Mouse (Mus musculus) brain, embryonic 14.5 days (tissue): Measurements from ENCODE around the gene Pex26.

Source experiments
- CTCF ChIP-seq: fragments of 200-500 bp; IDR thresholded peaks from 2 replicates; pipeline ENCODE4 v1.5.1; 2012; ENCODE audit warnings: inconsistent platforms, mild to moderate bottlenecking, moderate library complexity, borderline replicate concordance; ENCODE audit not compliant: insufficient read depth, insufficient read length; ENCODE audit errors: extremely low read depth
- POLR2A ChIP-seq: fragments of 200-500 bp; IDR thresholded peaks from 2 replicates; pipeline ENCODE4 v1.6.1; 2012; ENCODE audit warnings: mild to moderate bottlenecking, inconsistent platforms, borderline replicate concordance; ENCODE audit not compliant: poor library complexity, insufficient read depth, insufficient read length, severe bottlenecking; ENCODE audit errors: extremely low read depth

DNA sequence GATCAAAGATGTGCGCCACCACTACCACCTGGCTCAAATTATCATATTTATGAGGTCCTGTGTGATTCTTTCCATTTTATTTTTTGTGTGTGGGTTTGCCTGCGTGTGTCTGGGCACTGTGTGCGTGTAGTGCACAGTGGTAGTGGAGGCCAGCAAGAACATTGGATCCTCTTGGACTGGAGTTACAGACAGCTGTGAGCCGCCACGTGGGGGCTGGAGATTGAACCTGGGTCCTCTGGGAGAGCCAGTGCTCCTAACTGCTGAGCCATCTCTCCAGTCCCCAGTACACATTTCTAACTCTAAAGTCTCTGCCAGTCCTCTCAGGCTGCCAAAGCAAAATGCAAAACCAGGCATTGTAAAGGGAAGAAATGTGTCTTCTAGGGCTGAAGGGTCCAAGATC lies 23.0 kb downstream of the Pex26 start:
- TF ChIP-seq CTCF = no peak
- no peak for TF ChIP-seq POLR2A
